7 mouse cellular contexts compared by ENCODE assay signal in the genomic region with DNA sequence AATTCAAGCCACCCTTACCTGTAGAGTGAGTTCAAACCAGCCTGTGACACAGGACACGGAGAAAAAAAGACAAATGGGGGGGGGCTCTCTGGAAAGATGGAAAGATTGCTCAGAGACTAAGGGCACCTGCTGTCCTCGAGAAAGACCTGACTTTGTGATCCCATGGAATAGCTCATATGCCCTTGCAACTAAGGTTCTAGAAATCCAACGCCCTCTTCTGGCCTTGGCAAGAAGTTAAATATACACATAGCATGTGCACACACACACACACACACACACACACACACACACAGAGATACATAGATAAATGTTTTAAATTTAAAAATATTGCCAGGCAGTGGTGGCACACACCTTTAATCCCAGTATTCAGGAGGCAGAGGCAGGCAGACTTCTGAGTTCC. TPM values are rescaled to one million over a fixed set of nuclear protein-coding genes. Genes with fewer than 3 reads are reported as not detected.
DNase-seq lines count a peak whose midpoint lies in the region; ATAC-seq and TF ChIP-seq lines count a peak whose summit lies in the region.

No protein-coding gene starts in this region.

- peak overlapping the region; percentile 46 for H3K9ac ChIP-seq in lung, embryonic 14.5 days
- H3K9ac ChIP-seq in embryonic facial prominence, embryonic 14.5 days (ENCODE audit: low read depth, low read length) = peak overlapping the region; percentile 69; the same call in 1 of the 2 replicates
- H3K9ac ChIP-seq in limb, embryonic 14.5 days (ENCODE audit: low read depth, low read length, severe bottlenecking) = no peak overlapping the region
- no peak overlapping the region for H3K9ac ChIP-seq in stomach, embryonic 15.5 days

- H3K4me2 ChIP-seq in lung, embryonic 14.5 days = peak overlapping the region; percentile 78
- peak overlapping the region; percentile 90 for H3K4me2 ChIP-seq in embryonic facial prominence, embryonic 14.5 days (ENCODE audit: low read depth, low read length)
- peak overlapping the region; percentile 79 for H3K4me2 ChIP-seq in limb, embryonic 14.5 days (replicated peaks; ENCODE audit: low read depth, low read length, severe bottlenecking)
- peak overlapping the region; percentile 78 for H3K4me2 ChIP-seq in stomach, embryonic 15.5 days

- H3K4me3 ChIP-seq in lung, embryonic 14.5 days (ENCODE audit: low read depth, low read length) = peak overlapping the region; percentile 67; the same call in 1 of the 2 replicates
- H3K4me3 ChIP-seq in lung, adult 2 months (replicated peaks; ENCODE audit: extremely low read depth, low read depth, low read length) = no peak overlapping the region
- peak overlapping the region; percentile 73 for H3K4me3 ChIP-seq in embryonic facial prominence, embryonic 14.5 days (ENCODE audit: low read depth, low read length)
- peak overlapping the region; percentile 63 for H3K4me3 ChIP-seq in limb, embryonic 14.5 days (replicated peaks; ENCODE audit: low read length)
- H3K4me3 ChIP-seq in stomach, embryonic 15.5 days (replicated peaks) = peak overlapping the region; percentile 59; the same call in 1 of the 2 replicates

- 48% methylated on average over 3 of the region's 3 CpGs for WGBS in lung, embryonic 14.5 days
- 40% methylated on average over 3 of the region's 3 CpGs for WGBS in lung, adult 2 months
- WGBS in embryonic facial prominence, embryonic 14.5 days = 52% methylated on average over 3 of the region's 3 CpGs
- 50% methylated on average over 3 of the region's 3 CpGs for WGBS in limb, embryonic 14.5 days
- WGBS in stomach, embryonic 15.5 days = 51% methylated on average over 3 of the region's 3 CpGs

- H3K4me1 ChIP-seq in lung, embryonic 14.5 days (ENCODE audit: insufficient read depth) = peaks cover 3% of the 10 kb centered on the region
- H3K4me1 ChIP-seq in lung, adult 2 months (ENCODE audit: control insufficient read depth, insufficient read depth, low read length) = peaks cover 4% of the 10 kb centered on the region; the same call in 1 of the 2 replicates
- H3K4me1 ChIP-seq in embryonic facial prominence, embryonic 14.5 days (ENCODE audit: control insufficient read depth, insufficient read depth, low read length) = peaks cover 12% of the 10 kb centered on the region
- H3K4me1 ChIP-seq in limb, embryonic 14.5 days (ENCODE audit: control insufficient read depth, insufficient read depth, low read length) = peaks cover 9% of the 10 kb centered on the region; the same call in 1 of the 2 replicates
- H3K4me1 ChIP-seq in stomach, embryonic 15.5 days = peaks cover 17% of the 10 kb centered on the region

- no peak overlapping the region for H3K27ac ChIP-seq in lung, embryonic 14.5 days (ENCODE audit: low read depth)
- no peak overlapping the region for H3K27ac ChIP-seq in embryonic facial prominence, embryonic 14.5 days (replicated peaks; ENCODE audit: low read depth, low read length)
- H3K27ac ChIP-seq in limb, embryonic 14.5 days (replicated peaks; ENCODE audit: low read depth, low read length) = no peak overlapping the region
- H3K27ac ChIP-seq in stomach, embryonic 15.5 days = no peak overlapping the region

- no peak for DNase-seq in lung, embryonic 14.5 days
- no peak for DNase-seq in lung, adult 2 months
- DNase-seq in embryonic facial prominence, embryonic 14.5 days (ENCODE audit: low spot score) = no peak
- DNase-seq in limb, embryonic 14.5 days (ENCODE audit: low spot score) = no peak
- no peak for DNase-seq in ovary, postnatal 10 days (ENCODE audit: low spot score)

- 0 out of 2 replicates have a peak, but pooled peaks cover 6% of the 10 kb centered on the region for H3K36me3 ChIP-seq in lung, embryonic 14.5 days (ENCODE audit: insufficient read depth)
- 0 out of 2 replicates have a peak, but pooled peaks cover 4% of the 10 kb centered on the region for H3K36me3 ChIP-seq in embryonic facial prominence, embryonic 14.5 days (ENCODE audit: control insufficient read depth, insufficient read depth, low read length)
- no peaks in the 10 kb centered on the region for H3K36me3 ChIP-seq in limb, embryonic 14.5 days (ENCODE audit: control insufficient read depth, insufficient read depth, low read length)
- no peaks in the 10 kb centered on the region for H3K36me3 ChIP-seq in stomach, embryonic 15.5 days

- no peaks in the 10 kb centered on the region for H3K27me3 ChIP-seq in lung, embryonic 14.5 days (ENCODE audit: insufficient read depth, low read length)
- H3K27me3 ChIP-seq in embryonic facial prominence, embryonic 14.5 days (replicated peaks; ENCODE audit: control insufficient read depth, insufficient read depth, low read length) = no peaks in the 10 kb centered on the region
- no peaks in the 10 kb centered on the region for H3K27me3 ChIP-seq in limb, embryonic 14.5 days (ENCODE audit: control insufficient read depth, insufficient read depth, low read length)
- no peaks in the 10 kb centered on the region for H3K27me3 ChIP-seq in stomach, embryonic 15.5 days (replicated peaks)

- H3K9me3 ChIP-seq in lung, embryonic 14.5 days (ENCODE audit: low read depth, low read length) = no peaks in the 10 kb centered on the region
- no peaks in the 10 kb centered on the region for H3K9me3 ChIP-seq in embryonic facial prominence, embryonic 14.5 days (ENCODE audit: control insufficient read depth, low read length)
- H3K9me3 ChIP-seq in limb, embryonic 14.5 days (ENCODE audit: control insufficient read depth, low read length) = no peaks in the 10 kb centered on the region
- H3K9me3 ChIP-seq in stomach, embryonic 15.5 days = no peaks in the 10 kb centered on the region

- no peak; the same call in 1 of the 2 replicates for ATAC-seq in lung, embryonic 14.5 days (ENCODE audit: insufficient read depth)
- no peak for ATAC-seq in embryonic facial prominence, embryonic 14.5 days (ENCODE audit: low read depth)
- ATAC-seq in limb, embryonic 14.5 days (ENCODE audit: low FRiP score, low read depth) = no peak
- ATAC-seq in stomach, embryonic 15.5 days (ENCODE audit: insufficient read depth, low FRiP score, low read depth) = no peak
- ATAC-seq in erythroid progenitor cell, adult 5-6 weeks (replicated peaks; ENCODE audit: low FRiP score, poor library complexity, severe bottlenecking) = no peak

- TF ChIP-seq POLR2A in lung, adult 2 months (IDR thresholded peaks at IDR 0.05; ENCODE audit: borderline replicate concordance, extremely low read depth, low read depth, low read length) = no peak
- TF ChIP-seq POLR2A in limb, embryonic 14.5 days (IDR thresholded peaks at IDR 0.05; ENCODE audit: borderline replicate concordance, extremely low read depth, insufficient read depth, insufficient read length) = no peak

- no peak for TF ChIP-seq CTCF in lung, embryonic 14.5 days (IDR thresholded peaks at IDR 0.05; ENCODE audit: low read depth)
- no peak for TF ChIP-seq CTCF in lung, adult 2 months (IDR thresholded peaks at IDR 0.05; ENCODE audit: insufficient read depth, low read length)

RNA-seq across cellular contexts. Expression of a gene that starts 0.9 kb away (rescaled TPM):
- 15.5 and 21.8 TPM in 2 replicates for polyA plus RNA-seq in lung, embryonic 14.5 days (2014; fragmentation: Nextera tagmentation; extraction: Ambion mirVana)
- polyA plus RNA-seq in lung, adult 2 months (2012; rRNA removed) = 18.7 and 20.4 TPM in 2 replicates
- 19.3 and 22.1 TPM in 2 replicates for polyA plus RNA-seq in embryonic facial prominence, embryonic 14.5 days (2014; fragmentation: Nextera tagmentation; extraction: Ambion mirVana)
- polyA plus RNA-seq in limb, embryonic 14.5 days (2012; rRNA removed) = 37.8 and 58.5 TPM in 2 replicates
- polyA plus RNA-seq in limb, embryonic 14.5 days (2014; fragmentation: Nextera tagmentation; extraction: Ambion mirVana) = 26.3 and 31.1 TPM in 2 replicates
- 15.4 and 18.8 TPM in 2 replicates for polyA plus RNA-seq in stomach, embryonic 15.5 days (2015; fragmentation: Nextera tagmentation; extraction: Ambion mirVana)
- total RNA-seq in erythroid progenitor cell, adult 5-6 weeks (2015; ENCODE audit: low replicate concordance) = 3.8 and 8.6 TPM in 2 replicates
- 0.64 and 2.3 TPM in 2 replicates for total RNA-seq in erythroid progenitor cell, adult 5-6 weeks (2017; ENCODE audit: low replicate concordance)

RNA-seq across cellular contexts. Expression of a gene that starts 36.5 kb away (rescaled TPM):
- polyA plus RNA-seq in lung, embryonic 14.5 days (2014; fragmentation: Nextera tagmentation; extraction: Ambion mirVana) = 21.8 and 24.4 TPM in 2 replicates
- polyA plus RNA-seq in lung, adult 2 months (2012; rRNA removed) = 51.3 and 57.2 TPM in 2 replicates
- 18.7 and 21.5 TPM in 2 replicates for polyA plus RNA-seq in embryonic facial prominence, embryonic 14.5 days (2014; fragmentation: Nextera tagmentation; extraction: Ambion mirVana)
- 48.7 and 72.6 TPM in 2 replicates for polyA plus RNA-seq in limb, embryonic 14.5 days (2012; rRNA removed)
- polyA plus RNA-seq in limb, embryonic 14.5 days (2014; fragmentation: Nextera tagmentation; extraction: Ambion mirVana) = 24.2 and 28.6 TPM in 2 replicates
- 20.5 and 20.7 TPM in 2 replicates for polyA plus RNA-seq in stomach, embryonic 15.5 days (2015; fragmentation: Nextera tagmentation; extraction: Ambion mirVana)
- total RNA-seq in erythroid progenitor cell, adult 5-6 weeks (2015; ENCODE audit: low replicate concordance) = 5.0 and 10.1 TPM in 2 replicates
- 4.0 and 5.1 TPM in 2 replicates for total RNA-seq in erythroid progenitor cell, adult 5-6 weeks (2017; ENCODE audit: low replicate concordance)

RNA-seq across cellular contexts. Expression of a gene that starts 46.9 kb away (rescaled TPM):
- polyA plus RNA-seq in lung, embryonic 14.5 days (2014; fragmentation: Nextera tagmentation; extraction: Ambion mirVana) = 6.7 and 8.3 TPM in 2 replicates
- 10.5 and 12.2 TPM in 2 replicates for polyA plus RNA-seq in lung, adult 2 months (2012; rRNA removed)
- polyA plus RNA-seq in embryonic facial prominence, embryonic 14.5 days (2014; fragmentation: Nextera tagmentation; extraction: Ambion mirVana) = 10.2 and 14.5 TPM in 2 replicates
- polyA plus RNA-seq in limb, embryonic 14.5 days (2012; rRNA removed) = 13.1 and 17.7 TPM in 2 replicates
- polyA plus RNA-seq in limb, embryonic 14.5 days (2014; fragmentation: Nextera tagmentation; extraction: Ambion mirVana) = 15.7 and 17.5 TPM in 2 replicates
- 3.0 and 3.5 TPM in 2 replicates for polyA plus RNA-seq in stomach, embryonic 15.5 days (2015; fragmentation: Nextera tagmentation; extraction: Ambion mirVana)
- total RNA-seq in erythroid progenitor cell, adult 5-6 weeks (2015; ENCODE audit: low replicate concordance) = 3.2 TPM in 1 of 2 replicates, not detected in the other
- not detected in 2 replicates for total RNA-seq in erythroid progenitor cell, adult 5-6 weeks (2017; ENCODE audit: low replicate concordance)

RNA-seq across cellular contexts. Expression of a gene that starts 52.7 kb away (rescaled TPM):
- polyA plus RNA-seq in lung, embryonic 14.5 days (2014; fragmentation: Nextera tagmentation; extraction: Ambion mirVana) = 151 and 165 TPM in 2 replicates
- polyA plus RNA-seq in lung, adult 2 months (2012; rRNA removed) = 27.7 and 34.3 TPM in 2 replicates
- polyA plus RNA-seq in embryonic facial prominence, embryonic 14.5 days (2014; fragmentation: Nextera tagmentation; extraction: Ambion mirVana) = 67.3 and 68.1 TPM in 2 replicates
- 98.9 and 127 TPM in 2 replicates for polyA plus RNA-seq in limb, embryonic 14.5 days (2012; rRNA removed)
- 91.5 and 103 TPM in 2 replicates for polyA plus RNA-seq in limb, embryonic 14.5 days (2014; fragmentation: Nextera tagmentation; extraction: Ambion mirVana)
- 2.9 and 4.1 TPM in 2 replicates for polyA plus RNA-seq in stomach, embryonic 15.5 days (2015; fragmentation: Nextera tagmentation; extraction: Ambion mirVana)
- not detected in 2 replicates for total RNA-seq in erythroid progenitor cell, adult 5-6 weeks (2015; ENCODE audit: low replicate concordance)
- 1.4 TPM in 1 of 2 replicates, not detected in the other for total RNA-seq in erythroid progenitor cell, adult 5-6 weeks (2017; ENCODE audit: low replicate concordance)

Comparison
In these comparisons a context has a peak if more than half of its experiments do, and no peak if none do; other contexts are left out.
1. H3K9ac ChIP-seq: peak in lung, embryonic 14.5 days (single experiment) and embryonic facial prominence, embryonic 14.5 days (single experiment); none in limb, embryonic 14.5 days (single experiment) and stomach, embryonic 15.5 days (single experiment).
2. Peak in every context shown above with its lines, with median percentiles within 50 percentile points of each other: H3K4me2 ChIP-seq.